Mouse (Mus musculus) spleen, adult 2 months (tissue): ENCODE results near the gene Polq.

ENCODE experiments used
- CTCF ChIP-seq: fragments of 200-500 bp; IDR thresholded peaks from 2 replicates; pipeline ENCODE4 v1.5.1; 2011; ENCODE audit warnings: mild to moderate bottlenecking, inconsistent platforms; ENCODE audit not compliant: insufficient read depth, insufficient read length, insufficient replicate concordance; ENCODE audit errors: extremely low read depth
- POLR2A ChIP-seq: fragments of 200-500 bp; IDR thresholded peaks from 2 replicates; pipeline ENCODE4 v1.6.1; 2011; ENCODE audit warnings: low read depth, low read length, inconsistent platforms

- no peak for TF ChIP-seq CTCF
- no peak for TF ChIP-seq POLR2A
Observed at GRCm38 (mm10) chr16:37010370-37010769, 1.2 kb upstream of the Polq start.
